Mouse (Mus musculus) erythroblast, embryonic 14.5 days (primary cell): ENCODE measurements at regions not wholly inside any gene's neighbourhood (a gene's known extent, or its start where the extent isn't known, plus 50 kb on each side); places are given as distances from the start of the nearest gene placed in this dataset.

ENCODE experiments used
- H3K27me3 ChIP-seq: 2 replicates; pipeline ENCODE4 v1.6.1; 2012; ENCODE audit warnings: inconsistent platforms; ENCODE audit not compliant: control insufficient read depth
- H3K36me3 ChIP-seq: 2 replicates; pipeline ENCODE4 v1.6.1; 2012; ENCODE audit warnings: mild to moderate bottlenecking, inconsistent platforms; ENCODE audit not compliant: control insufficient read depth
- H3K4me1 ChIP-seq: 2 replicates; pipeline ENCODE4 v1.6.1; 2012; ENCODE audit warnings: inconsistent platforms; ENCODE audit not compliant: control insufficient read depth
- H3K4me3 ChIP-seq: replicated peaks from 2 replicates; pipeline ENCODE3; 2012; ENCODE audit warnings: moderate library complexity, mild to moderate bottlenecking, inconsistent platforms
- H3K9me3 ChIP-seq: 2 replicates; pipeline ENCODE4 v1.6.1; 2012; ENCODE audit warnings: low read length, inconsistent platforms, mixed read lengths; ENCODE audit not compliant: control insufficient read depth
- GATA1 ChIP-seq: IDR thresholded peaks from 2 replicates; pipeline ENCODE4 v1.6.1; 2012; ENCODE audit warnings: low read length, inconsistent platforms, mixed read lengths
- TAL1 ChIP-seq: IDR thresholded peaks from 3 replicates; pipeline ENCODE4 v1.6.1; 2012; ENCODE audit warnings: low read length, inconsistent platforms, mixed read lengths

DNA sequence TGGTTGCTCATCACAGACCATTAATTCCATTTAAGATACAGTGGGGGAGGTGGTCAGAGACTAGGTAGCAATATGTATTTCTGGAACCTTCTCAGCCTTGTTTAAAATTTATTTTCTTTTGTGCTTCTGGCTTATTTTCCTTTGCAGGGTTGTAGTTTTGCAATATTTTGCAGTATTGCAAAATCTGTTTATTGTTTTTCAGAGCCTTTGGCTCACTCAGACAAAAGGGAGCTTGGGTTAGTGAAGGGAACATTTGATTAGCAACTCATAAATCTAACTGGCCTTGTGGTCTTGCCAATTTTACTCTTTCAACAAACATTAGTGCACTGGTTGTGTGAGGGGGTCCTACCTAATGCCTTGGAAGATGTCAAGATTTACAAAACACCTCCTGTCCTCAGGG, 121.7 kb downstream of the Fam43a start:
- H3K9me3 ChIP-seq: no peaks in the 10 kb centered on the region
- H3K27me3 ChIP-seq: no peaks in the 10 kb centered on the region
- no peak overlapping the region for H3K4me3 ChIP-seq
- no peaks in the 10 kb centered on the region for H3K36me3 ChIP-seq
- TF ChIP-seq TAL1 (no peak), GATA1 (no peak)
- peaks cover 2% of the 10 kb centered on the region for H3K4me1 ChIP-seq

DNA sequence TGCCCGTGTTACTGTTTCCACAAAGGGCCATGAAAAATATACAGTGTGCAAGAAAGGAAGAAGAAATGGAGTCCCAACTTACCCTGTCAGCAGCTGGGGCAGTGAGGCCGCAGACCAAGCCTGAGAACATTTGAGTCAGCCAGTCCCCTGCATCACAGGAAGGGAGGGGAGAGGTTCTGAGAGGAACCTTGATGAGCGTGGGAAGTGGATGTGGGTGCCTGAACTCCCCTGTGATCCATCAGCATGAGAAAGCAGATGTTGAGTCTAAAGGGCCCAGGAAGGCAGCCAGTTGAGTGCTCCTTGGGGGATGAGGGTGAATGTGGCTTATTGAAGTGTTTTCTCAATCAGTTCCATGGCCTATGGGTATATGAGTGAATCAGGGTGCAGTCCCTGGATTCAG, 122.8 kb downstream of the Fam43a start:
- Histone ChIP-seq H3K4me1 (peaks cover 2% of the 10 kb centered on the region), H3K36me3 (no peaks in the 10 kb centered on the region), H3K4me3 (no peak overlapping the region), H3K9me3 (no peaks in the 10 kb centered on the region), H3K27me3 (no peaks in the 10 kb centered on the region)
- TF ChIP-seq GATA1 (no peak), TAL1 (no peak)

GRCm38 (mm10) chr16:30724591-30724990, 125.1 kb downstream of the Fam43a start:
- H3K27me3 ChIP-seq: no peaks in the 10 kb centered on the region
- TF ChIP-seq GATA1 (no peak), TAL1 (no peak)
- H3K4me1 ChIP-seq: no peaks in the 10 kb centered on the region
- no peaks in the 10 kb centered on the region for H3K9me3 ChIP-seq
- no peaks in the 10 kb centered on the region for H3K36me3 ChIP-seq
- no peak overlapping the region for H3K4me3 ChIP-seq

GRCm38 (mm10) chr16:30732770-30733415, 133.4 kb downstream of the Fam43a start:
- Histone ChIP-seq H3K9me3 (no peaks in the 10 kb centered on the region), H3K36me3 (no peaks in the 10 kb centered on the region), H3K27me3 (no peaks in the 10 kb centered on the region), H3K4me1 (no peaks in the 10 kb centered on the region), H3K4me3 (no peak overlapping the region)
- no peak for TF ChIP-seq GATA1
- TF ChIP-seq TAL1: no peak

GRCm38 (mm10) chr16:30733478-30733877, 134.0 kb downstream of the Fam43a start:
- TF ChIP-seq TAL1: no peak
- no peak for TF ChIP-seq GATA1
- Histone ChIP-seq H3K4me1 (no peaks in the 10 kb centered on the region), H3K27me3 (no peaks in the 10 kb centered on the region), H3K4me3 (no peak overlapping the region), H3K36me3 (no peaks in the 10 kb centered on the region), H3K9me3 (no peaks in the 10 kb centered on the region)

DNA sequence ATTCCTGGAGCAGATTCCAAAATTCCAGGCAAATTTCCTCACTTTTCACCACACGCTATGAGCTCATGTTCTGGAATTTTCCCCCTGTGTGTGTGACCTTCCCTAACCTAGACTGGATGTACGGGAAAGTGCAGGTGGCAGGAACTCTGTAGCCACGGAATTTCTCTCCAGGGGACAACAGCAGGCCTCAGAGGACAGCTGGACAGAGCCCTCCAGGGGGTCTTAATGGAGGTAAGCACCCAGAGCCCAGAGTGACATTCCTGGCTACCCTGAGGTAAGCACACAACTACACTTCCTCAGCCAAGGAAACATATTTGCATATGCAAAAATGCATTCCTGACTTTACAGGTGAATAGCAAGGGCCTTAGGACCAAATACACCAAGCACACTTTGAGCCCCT, 135.8 kb downstream of the Fam43a start:
- Histone ChIP-seq H3K27me3 (no peaks in the 10 kb centered on the region), H3K36me3 (no peaks in the 10 kb centered on the region), H3K4me1 (no peaks in the 10 kb centered on the region), H3K9me3 (no peaks in the 10 kb centered on the region), H3K4me3 (no peak overlapping the region)
- TF ChIP-seq TAL1 (no peak), GATA1 (no peak)

- no peak for TF ChIP-seq GATA1
- TF ChIP-seq TAL1: no peak
- H3K4me3 ChIP-seq: no peak overlapping the region
These were observed 136.4 kb downstream of the Fam43a start for GRCm38 (mm10) chr16:30735969-30736368.

DNA sequence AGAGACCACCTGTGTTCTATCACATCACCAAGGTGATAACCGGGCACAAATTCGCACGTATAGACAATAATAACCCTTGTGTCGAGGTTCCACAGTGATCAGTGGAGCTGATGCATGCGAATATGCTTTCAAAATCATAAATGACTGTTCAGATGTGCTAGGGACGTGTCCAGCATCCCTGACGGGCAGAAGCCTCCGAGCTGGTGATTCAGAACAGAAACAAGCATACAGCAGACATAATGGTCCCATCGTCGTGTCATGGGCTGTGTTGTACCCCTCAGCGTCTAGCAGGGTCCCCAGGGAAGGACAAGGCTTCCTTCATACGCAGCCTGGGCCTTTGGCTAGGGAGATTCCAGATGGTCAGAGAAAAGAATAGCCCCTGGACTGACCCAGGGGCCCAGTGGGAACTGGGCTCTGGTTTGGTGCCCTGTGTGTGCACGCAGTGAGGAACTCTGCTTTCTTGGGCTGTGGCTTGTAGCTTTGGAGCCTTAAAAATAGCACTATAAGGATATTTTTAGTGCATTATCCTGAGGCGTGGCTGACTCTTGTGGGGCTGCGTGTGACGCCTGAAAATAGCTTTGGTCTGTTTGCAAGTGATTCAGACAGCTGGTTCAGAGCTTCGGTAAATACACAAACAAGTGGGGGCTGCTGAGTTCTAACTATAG, 137.3 kb downstream of the Fam43a start:
- TF ChIP-seq GATA1 (no peak), TAL1 (no peak)
- no peak overlapping the region for H3K4me3 ChIP-seq
- H3K4me1 ChIP-seq: no peaks in the 10 kb centered on the region
- no peaks in the 10 kb centered on the region for H3K27me3 ChIP-seq
- no peaks in the 10 kb centered on the region for H3K9me3 ChIP-seq
- no peaks in the 10 kb centered on the region for H3K36me3 ChIP-seq

More at GRCm38 (mm10) chr16:30735969-30736368, 136.4 kb downstream of the Fam43a start:
- Histone ChIP-seq H3K9me3 (no peaks in the 10 kb centered on the region), H3K4me1 (no peaks in the 10 kb centered on the region), H3K27me3 (no peaks in the 10 kb centered on the region), H3K36me3 (no peaks in the 10 kb centered on the region)

- Histone ChIP-seq H3K27me3 (no peaks in the 10 kb centered on the region), H3K4me1 (no peaks in the 10 kb centered on the region), H3K4me3 (no peak overlapping the region), H3K36me3 (no peaks in the 10 kb centered on the region), H3K9me3 (no peaks in the 10 kb centered on the region)
- TF ChIP-seq TAL1 (no peak), GATA1 (no peak)
These were observed 138.0 kb downstream of the Fam43a start for GRCm38 (mm10) chr16:30737524-30737923.
